Mouse (Mus musculus) stomach, postnatal 0 days (tissue): ENCODE measurements around the gene Cd3d. TPM values are rescaled to one million over a fixed set of nuclear protein-coding genes. Genes with fewer than 3 reads are reported as not detected.

Experiments used
- ATAC-seq: fragments of 200-750 bp; cut with Nextera tagmentation; 2 replicates; pipeline ENCODE4 v1.8.0; 2017; ENCODE audit not compliant: low FRiP score, low TSS enrichment
- DNase-seq: peaks from one replicate; pipeline ENCODE4 v3.0.0-alpha.2; 2016; ENCODE audit warnings: low spot score
- H3K27ac ChIP-seq: fragments of 300-500 bp; sonication (generic); replicated peaks from 2 replicates; pipeline ENCODE4 v1.5.1; 2014; ENCODE audit warnings: mild to moderate bottlenecking, control low read depth
- H3K27me3 ChIP-seq: fragments of 300-500 bp; sonication (generic); 2 replicates; pipeline ENCODE4 v1.6.1; 2014; ENCODE audit warnings: low read length; ENCODE audit not compliant: control insufficient read depth, insufficient read depth
- H3K36me3 ChIP-seq: fragments of 300-500 bp; sonication (generic); 2 replicates; pipeline ENCODE4 v1.6.1; 2014; ENCODE audit warnings: low read length, mixed read lengths; ENCODE audit not compliant: control insufficient read depth, insufficient read depth
- H3K4me1 ChIP-seq: fragments of 300-500 bp; sonication (generic); replicated peaks from 2 replicates; pipeline ENCODE4 v1.6.1; 2014; ENCODE audit warnings: antibody characterized with exemption; ENCODE audit not compliant: control insufficient read depth, insufficient read depth
- H3K4me2 ChIP-seq: fragments of 300-500 bp; sonication (generic); replicated peaks from 2 replicates; pipeline ENCODE4 v1.6.1; 2014; ENCODE audit warnings: low read depth, mild to moderate bottlenecking, control low read depth, moderate library complexity
- H3K4me3 ChIP-seq: fragments of 300-500 bp; sonication (generic); 2 replicates; pipeline ENCODE4 v1.5.1; 2014; ENCODE audit warnings: low read depth, low read length, control low read depth
- H3K9ac ChIP-seq: fragments of 300-500 bp; sonication (generic); 2 replicates; pipeline ENCODE4 v1.6.1; 2014; ENCODE audit warnings: mild to moderate bottlenecking, low read length, control low read depth, mixed read lengths
- H3K9me3 ChIP-seq: fragments of 300-500 bp; sonication (generic); 2 replicates; pipeline ENCODE4 v1.6.1; 2016; ENCODE audit warnings: low read length; ENCODE audit not compliant: control insufficient read depth
- CTCF ChIP-seq: IDR thresholded peaks from 2 replicates; pipeline ENCODE4 v1.5.1; 2016; ENCODE audit warnings: antibody characterized with exemption, low read depth, mild to moderate bottlenecking, moderate library complexity
- EP300 ChIP-seq: optimal IDR thresholded peaks from 2 replicates; pipeline ENCODE3; 2016; ENCODE audit warnings: antibody characterized with exemption
- WGBS: fragments of 180-500 bp; shearing (Covaris S2); extraction: QIAGEN DNeasy Blood & Tissue Kit; methylation state at CpG from one replicate; pipeline ENCODE4 v1.1.7; 2014; 5-methylcytosine and 5-hydroxymethylcytosine counted together
- polyA plus RNA-seq: library from polyadenylated mRNA; unstranded; fragments of >200 nt; fragmentation: Nextera tagmentation; extraction: Ambion mirVana; gene quantifications from 2 replicates; pipeline ENCODE4 v1.2.1, GENCODE M21; 2015

Gene Cd3d
- polyA plus RNA-seq, 1 experiment from 2014 or later, result 0.15 TPM

DNA sequence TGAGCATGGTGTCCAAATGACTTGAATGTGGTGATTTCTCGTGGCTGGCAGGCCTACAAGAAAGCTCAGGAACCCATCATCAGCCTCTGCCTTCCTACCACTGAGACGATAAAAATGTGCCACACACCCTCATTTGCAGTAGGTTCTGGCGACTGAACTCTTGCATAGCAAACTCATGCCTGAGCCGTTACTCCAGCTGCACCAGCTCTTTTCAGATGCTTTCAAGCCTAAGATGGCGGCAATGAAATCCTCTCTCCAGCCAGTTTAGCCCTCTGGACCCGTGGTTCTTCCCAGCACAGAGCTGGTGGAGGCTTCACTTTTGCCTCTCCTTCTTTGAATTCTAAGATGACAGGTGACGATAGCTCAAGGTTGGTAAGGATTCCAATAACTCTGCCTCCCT, 1.8 kb upstream of the Cd3d start:
- no peak overlapping the region for H3K4me3 ChIP-seq
- no peaks in the 10 kb centered on the region for H3K4me1 ChIP-seq
- DNase-seq (no peak), ATAC-seq (no peak)
- no peak overlapping the region for H3K27ac ChIP-seq
- no peak overlapping the region for H3K9ac ChIP-seq
- TF ChIP-seq EP300 (no peak), CTCF (no peak)
- no peak overlapping the region for H3K4me2 ChIP-seq
- H3K9me3 ChIP-seq, result no peaks in the 10 kb centered on the region
- H3K27me3 ChIP-seq, result no peaks in the 10 kb centered on the region
- no peaks in the 10 kb centered on the region for H3K36me3 ChIP-seq
- 71% methylated on average over 7 of the region's 7 CpGs for WGBS

DNA sequence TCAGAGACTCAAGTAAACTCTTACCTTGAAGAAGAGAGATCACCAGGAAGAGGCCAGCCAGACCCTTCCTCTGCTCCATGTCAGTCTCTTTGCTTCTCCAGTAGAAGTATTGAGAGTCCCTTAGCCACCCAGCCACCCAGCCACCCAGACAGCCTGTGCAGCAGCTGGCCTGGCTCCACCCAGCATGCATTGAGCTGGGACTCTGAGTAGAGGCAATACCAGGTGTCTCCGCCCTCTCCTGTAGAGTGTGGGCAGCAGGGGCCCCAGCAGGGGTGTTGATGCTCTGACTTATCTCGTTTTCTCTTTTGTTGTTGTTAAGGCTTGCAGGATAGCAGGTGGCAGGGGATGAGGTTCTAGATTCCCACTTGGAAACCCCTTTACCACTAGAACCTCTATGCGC, 1.3 kb upstream of the Cd3d start, which contains the start of gene Cd3g:
TSS of gene Cd3g (minus strand) at position 190 of the 400 bp plus-strand sequence.
- Histone ChIP-seq H3K27me3 (no peaks in the 10 kb centered on the region), H3K9me3 (no peaks in the 10 kb centered on the region), H3K4me2 (no peak within 1 kb of the TSS), H3K4me3 (no peak within 1 kb of the TSS), H3K4me1 (no peaks in the 10 kb centered on the region), H3K9ac (no peak within 1 kb of the TSS), H3K27ac (no peak within 1 kb of the TSS), H3K36me3 (no peaks in the 10 kb centered on the region)
- no peak for TF ChIP-seq CTCF
- no peak for TF ChIP-seq EP300
- no peak for DNase-seq
- WGBS, result 45% methylated on average over 3 of the region's 3 CpGs
- ATAC-seq, result no peak

DNA sequence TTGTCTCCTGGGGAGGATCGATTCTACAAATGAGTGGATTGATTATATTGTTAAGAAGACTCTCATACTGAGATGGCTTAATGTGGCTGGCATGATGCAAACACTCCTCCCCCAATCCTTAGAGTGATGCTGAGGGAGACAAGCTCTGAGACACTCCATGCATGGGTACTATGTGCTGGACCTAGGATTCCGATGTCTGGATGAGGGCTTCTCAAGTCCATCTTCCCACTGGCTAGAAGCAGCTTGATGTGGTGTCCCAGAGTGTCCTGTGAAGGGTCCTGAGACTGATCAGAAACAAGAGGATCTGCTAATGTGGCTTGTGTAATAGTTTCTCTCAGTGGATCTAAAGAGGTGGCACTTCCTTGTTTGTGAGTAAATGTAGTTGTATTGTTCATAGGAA, 482 bp upstream of the Cd3d start:
- H3K4me1 ChIP-seq, result no peaks in the 10 kb centered on the region
- WGBS, result 86% methylated on average over 2 of the region's 2 CpGs
- H3K27me3 ChIP-seq, result no peaks in the 10 kb centered on the region
- no peak overlapping the region for H3K4me2 ChIP-seq
- TF ChIP-seq CTCF, result no peak
- TF ChIP-seq EP300, result no peak
- H3K36me3 ChIP-seq, result no peaks in the 10 kb centered on the region
- ATAC-seq, result no peak
- DNase-seq, result no peak
- no peak overlapping the region for H3K9ac ChIP-seq
- no peaks in the 10 kb centered on the region for H3K9me3 ChIP-seq
- H3K27ac ChIP-seq, result no peak overlapping the region
- H3K4me3 ChIP-seq, result no peak overlapping the region

DNA sequence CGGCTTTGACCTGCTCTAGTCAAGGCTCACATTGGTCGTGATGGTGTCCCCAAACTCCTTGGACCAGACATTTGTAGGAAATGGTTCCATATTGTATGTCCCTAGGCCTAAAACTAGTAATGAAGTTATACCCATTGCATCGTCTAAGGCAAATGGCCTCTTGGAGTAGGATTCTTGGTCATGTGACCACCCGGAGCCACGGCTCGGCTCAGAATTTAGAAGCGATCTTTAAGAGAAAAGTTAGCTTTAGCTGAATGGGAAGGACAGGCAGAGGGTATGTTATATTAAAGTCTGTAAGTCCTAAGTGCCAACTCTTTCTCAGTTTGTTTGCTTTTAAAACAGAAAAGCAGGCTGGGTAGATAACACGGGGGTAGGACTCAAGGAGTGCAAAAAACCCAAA, 495 bp downstream of the Cd3d start:
- no peak overlapping the region for H3K9ac ChIP-seq
- TF ChIP-seq CTCF, result no peak
- TF ChIP-seq EP300, result no peak

DNA sequence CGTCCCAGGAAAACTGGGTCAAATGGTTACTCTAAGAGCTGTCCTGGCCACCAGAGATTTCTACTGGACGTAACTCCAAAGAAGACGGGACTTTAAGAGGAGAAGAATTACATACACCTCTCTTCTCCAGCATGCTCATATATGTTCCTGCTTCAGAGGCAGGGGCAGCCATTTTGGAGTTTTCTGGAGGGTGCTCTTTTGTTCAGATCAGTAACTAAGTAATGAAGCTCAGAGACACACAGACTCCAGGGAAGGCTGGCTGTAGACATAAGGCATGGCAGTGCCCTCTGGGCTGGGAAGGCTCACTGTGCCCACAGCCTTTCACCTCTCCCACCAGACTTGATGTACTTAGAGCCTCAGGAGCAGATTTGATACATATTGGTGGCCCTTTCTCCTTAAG, 945 bp downstream of the Cd3d start:
- Histone ChIP-seq H3K27me3 (no peaks in the 10 kb centered on the region), H3K36me3 (no peaks in the 10 kb centered on the region), H3K9me3 (no peaks in the 10 kb centered on the region), H3K4me2 (no peak overlapping the region), H3K27ac (no peak overlapping the region), H3K9ac (no peak overlapping the region), H3K4me1 (no peaks in the 10 kb centered on the region), H3K4me3 (no peak overlapping the region)
- ATAC-seq (no peak), DNase-seq (no peak)
- no peak for TF ChIP-seq CTCF
- no peak for TF ChIP-seq EP300
- 75% methylated on average over 3 of the region's 3 CpGs for WGBS

More for the DNA sequence above, 495 bp downstream of the Cd3d start:
- Histone ChIP-seq H3K27ac (no peak overlapping the region), H3K4me2 (no peak overlapping the region), H3K4me1 (no peaks in the 10 kb centered on the region), H3K27me3 (no peaks in the 10 kb centered on the region), H3K9me3 (no peaks in the 10 kb centered on the region), H3K4me3 (no peak overlapping the region), H3K36me3 (no peaks in the 10 kb centered on the region)
- no peak for ATAC-seq
- WGBS, result 84% methylated on average over 8 of the region's 8 CpGs
- DNase-seq, result no peak

DNA sequence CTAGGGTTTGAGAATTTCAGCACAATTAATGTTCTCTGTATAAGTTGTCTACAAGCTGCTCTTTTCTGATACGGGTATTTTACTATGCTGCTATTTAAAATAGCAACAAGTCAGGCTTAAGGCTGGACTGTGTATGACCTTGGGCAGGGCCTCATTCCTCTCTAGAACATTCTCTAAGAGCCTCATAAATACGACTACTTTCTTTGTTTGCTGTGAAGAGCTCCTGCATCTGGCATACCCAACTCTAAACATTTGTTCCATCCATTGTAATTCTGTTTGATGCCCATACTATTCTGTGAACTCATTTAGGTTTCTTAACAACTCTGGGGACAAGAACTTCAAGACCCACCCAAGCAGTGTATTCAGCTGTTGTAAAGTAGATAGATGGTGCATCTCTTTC, 1.4 kb downstream of the Cd3d start:
- no peaks in the 10 kb centered on the region for H3K4me1 ChIP-seq
- no peak overlapping the region for H3K9ac ChIP-seq
- DNase-seq (no peak), ATAC-seq (no peak)
- H3K27me3 ChIP-seq, result no peaks in the 10 kb centered on the region
- no peak for TF ChIP-seq EP300
- TF ChIP-seq CTCF, result no peak
- H3K36me3 ChIP-seq, result no peaks in the 10 kb centered on the region
- no peak overlapping the region for H3K27ac ChIP-seq
- WGBS, result 58% methylated on average over 2 of the region's 2 CpGs
- H3K4me2 ChIP-seq, result no peak overlapping the region
- H3K4me3 ChIP-seq, result no peak overlapping the region
- no peaks in the 10 kb centered on the region for H3K9me3 ChIP-seq
